Mouse (Mus musculus): ENCODE measurements at regions not wholly inside any gene's neighbourhood (a gene's known extent, or its start where the extent isn't known, plus 50 kb on each side); places are given as distances from the start of the nearest gene placed in this dataset.

GRCm38 (mm10) chr8:115549112-115549511, 158.5 kb downstream of the Maf start:
- no peak for DNase-seq (ENCODE audit: low read depth)

GRCm38 (mm10) chr8:115544067-115544466, 163.5 kb downstream of the Maf start:
- DNase-seq (ENCODE audit: low read depth): no peak

DNA sequence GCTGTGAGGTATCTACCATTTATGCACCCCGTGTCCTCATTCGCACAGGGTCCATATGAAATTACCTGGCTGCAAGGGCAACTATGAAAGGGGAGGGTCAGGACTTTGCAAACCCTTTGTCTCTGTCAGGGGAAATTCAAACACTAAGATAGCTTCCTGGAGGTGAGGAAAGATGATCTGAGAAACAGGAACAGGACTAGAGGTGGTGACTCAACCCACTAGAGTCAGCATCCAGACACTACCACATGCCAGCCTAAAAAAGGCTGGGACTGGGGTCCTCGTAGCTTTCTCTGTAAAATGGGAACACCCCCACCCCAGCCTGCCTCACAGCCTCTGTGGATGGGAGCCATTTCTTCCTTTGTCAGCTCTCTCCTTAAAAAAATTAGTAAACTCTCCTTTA, 164.7 kb downstream of the Maf start:
- no peak for DNase-seq (ENCODE audit: low read depth)

- DNase-seq (ENCODE audit: low read depth): no peak
Observed at GRCm38 (mm10) chr8:115539600-115539999, 168.0 kb downstream of the Maf start.

DNA sequence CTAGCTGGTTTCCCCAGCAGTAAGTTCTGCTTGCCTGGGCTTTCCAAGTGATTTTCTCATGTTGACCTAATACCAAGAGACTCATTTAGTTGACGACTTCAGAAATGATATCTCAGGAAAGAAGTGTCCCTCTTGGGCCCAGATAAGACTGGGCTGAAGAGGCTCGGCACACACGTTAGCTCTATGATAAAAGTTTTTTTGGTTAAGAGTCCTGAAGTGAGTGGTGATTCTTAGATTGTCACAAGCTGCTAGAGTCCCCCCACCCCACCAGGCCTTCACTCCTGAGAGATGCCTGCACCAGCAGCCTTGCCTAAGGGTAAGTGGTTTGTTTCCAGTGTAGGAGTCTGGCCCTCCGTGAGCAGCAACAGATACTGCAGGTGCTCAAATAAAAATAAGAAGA, 169.4 kb downstream of the Maf start:
- no peak for DNase-seq (ENCODE audit: low read depth)

- no peak for DNase-seq (ENCODE audit: low read depth)
Observed at GRCm38 (mm10) chr8:115537761-115538160, 169.8 kb downstream of the Maf start.

GRCm38 (mm10) chr8:115536554-115537346, 170.8 kb downstream of the Maf start:
- DNase-seq (ENCODE audit: low read depth): no peak

DNA sequence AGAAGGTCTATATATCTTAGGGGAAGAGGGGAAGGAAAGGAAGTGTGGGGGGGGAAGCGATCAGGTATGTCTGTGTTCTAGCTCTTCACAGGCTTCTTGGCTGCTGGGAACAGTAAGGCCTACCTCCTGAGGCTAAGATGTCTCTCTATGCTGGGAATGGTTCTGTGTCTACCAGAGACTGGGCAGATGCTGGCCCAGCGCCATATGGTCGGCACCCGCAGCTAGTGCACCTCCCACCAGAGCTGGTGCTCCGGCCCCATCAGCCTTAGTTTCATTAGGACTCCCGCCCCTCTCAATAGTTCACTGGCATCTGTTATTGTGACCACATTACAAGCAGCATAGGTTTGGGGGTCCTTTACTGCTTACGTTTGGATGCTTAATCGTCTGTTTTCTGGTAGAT, 171.6 kb downstream of the Maf start:
- DNase-seq (ENCODE audit: low read depth): no peak

- DNase-seq (ENCODE audit: low read depth): no peak
Observed at GRCm38 (mm10) chr8:115534030-115534429, 173.6 kb downstream of the Maf start.

GRCm38 (mm10) chr8:115531343-115531742, 176.3 kb downstream of the Maf start:
- DNase-seq (ENCODE audit: low read depth): no peak

- DNase-seq (ENCODE audit: low read depth): no peak
Observed at GRCm38 (mm10) chr8:115529568-115530342, 177.8 kb downstream of the Maf start.

GRCm38 (mm10) chr8:115528879-115529278, 178.7 kb downstream of the Maf start:
- DNase-seq (ENCODE audit: low read depth): no peak

DNA sequence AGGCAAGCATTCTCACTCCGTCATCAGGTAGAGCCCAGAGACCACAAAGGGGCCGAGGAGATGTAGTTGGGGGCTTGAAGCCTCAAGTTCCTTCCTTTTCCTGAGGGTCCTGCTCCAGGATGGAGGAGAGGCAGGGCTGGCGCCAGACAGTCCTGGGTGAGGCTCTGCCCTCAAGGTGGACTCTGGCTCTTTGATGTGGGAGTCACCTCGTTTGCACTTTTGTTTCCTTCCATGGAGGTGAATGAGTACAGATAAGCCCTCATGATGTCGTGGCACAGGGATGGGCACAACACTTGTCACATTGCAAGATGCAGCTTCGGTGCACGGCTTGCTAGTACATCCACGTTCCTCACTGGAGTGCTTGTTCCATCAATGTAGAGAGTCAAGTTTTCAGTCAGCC, 182.4 kb downstream of the Maf start:
- no peak for DNase-seq (ENCODE audit: low read depth)

GRCm38 (mm10) chr8:115524713-115525112, 182.9 kb downstream of the Maf start:
- DNase-seq (ENCODE audit: low read depth): no peak

GRCm38 (mm10) chr8:115522527-115522926, 185.1 kb downstream of the Maf start:
- DNase-seq (ENCODE audit: low read depth): no peak

GRCm38 (mm10) chr8:115515647-115516046, 191.9 kb downstream of the Maf start:
- DNase-seq (ENCODE audit: low read depth): no peak

DNA sequence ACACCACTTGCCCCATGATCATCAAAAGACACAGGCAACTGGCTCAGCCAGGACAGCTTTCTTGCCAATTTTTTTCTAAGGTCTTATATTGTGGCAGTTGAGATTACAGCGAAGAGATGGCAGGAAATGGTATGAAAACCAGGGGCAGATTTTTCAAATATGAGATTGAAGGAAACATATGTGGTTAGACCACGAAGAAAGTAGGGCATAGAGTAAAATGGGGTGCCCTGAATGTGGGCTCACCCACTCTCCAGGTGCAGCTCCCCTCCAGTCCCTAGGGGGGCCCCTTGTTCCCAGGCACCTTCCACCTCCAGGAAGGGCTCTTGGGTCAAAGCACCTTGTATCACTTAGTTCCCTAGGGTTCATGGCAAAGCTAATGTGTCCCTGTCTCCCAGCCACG, 193.1 kb downstream of the Maf start:
- no peak for DNase-seq (ENCODE audit: low read depth)

DNA sequence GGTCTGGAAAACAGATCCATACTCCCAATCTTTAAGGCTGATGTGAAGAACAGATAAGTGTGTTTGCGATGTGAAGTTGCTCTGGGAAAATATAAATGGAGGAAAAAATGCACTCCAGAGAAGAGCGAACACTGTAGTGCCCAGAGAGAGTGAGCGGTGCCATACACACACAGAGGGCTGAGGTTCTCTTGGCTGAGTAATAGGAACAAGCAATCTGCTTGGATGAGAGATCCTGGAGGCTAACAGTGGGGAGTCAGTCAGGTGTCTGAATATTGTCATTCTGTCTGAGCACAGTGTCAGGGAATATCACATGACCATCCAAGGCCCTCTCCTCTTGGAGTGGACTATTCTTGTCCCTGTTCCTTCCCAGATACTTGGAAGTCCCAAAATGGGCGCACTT, 200.4 kb downstream of the Maf start:
- no peak for DNase-seq (ENCODE audit: low read depth)

GRCm38 (mm10) chr8:115506741-115507140, 200.9 kb downstream of the Maf start:
- DNase-seq (ENCODE audit: low read depth): no peak

- no peak for DNase-seq (ENCODE audit: low read depth)
Observed at GRCm38 (mm10) chr8:115496016-115496415, 211.6 kb downstream of the Maf start.

GRCm38 (mm10) chr8:115494353-115494752, 213.2 kb downstream of the Maf start:
- DNase-seq (ENCODE audit: low read depth): no peak

GRCm38 (mm10) chr8:115486904-115487303, 220.7 kb downstream of the Maf start:
- no peak for DNase-seq (ENCODE audit: low read depth)

GRCm38 (mm10) chr8:115481136-115481535, 226.5 kb downstream of the Maf start:
- DNase-seq (ENCODE audit: low read depth): no peak
